ENCODE assay signal across 8 mouse cellular contexts in genomic region chr3:103020943-103021638, GRCm38 (mm10). TPM values are rescaled to one million over a fixed set of nuclear protein-coding genes. Genes with fewer than 3 reads are reported as not detected.
DNase-seq lines count a peak whose midpoint lies in the region; ATAC-seq and TF ChIP-seq lines count a peak whose summit lies in the region.

No protein-coding gene starts in this region.

- peaks cover 11 to 37% of the 10 kb centered on the region in 2 experiments; a peak in 3 of 4 replicates for H3K4me1 ChIP-seq in CH12.LX (ENCODE audit: control insufficient read depth in 1 of 2, insufficient read depth in 2 of 2)
- H3K4me1 ChIP-seq in forebrain, embryonic 10.5 days = peaks cover 15% of the 10 kb centered on the region
- H3K4me1 ChIP-seq in heart, embryonic 14.5 days (ENCODE audit: control insufficient read depth in 2 of 2, insufficient read depth in 2 of 2, low read length in 2 of 2) = peaks cover 2 to 6% of the 10 kb centered on the region in 2 experiments; a peak in 3 of 4 replicates
- H3K4me1 ChIP-seq in liver, embryonic 12.5 days = peaks cover 52% of the 10 kb centered on the region
- H3K4me1 ChIP-seq in stomach, embryonic 15.5 days = no peaks in the 10 kb centered on the region

- DNase-seq in CH12.LX (ENCODE audit: extremely low read depth) = peak; percentile 87
- peak; percentile 72 for DNase-seq in c-Kit-positive CD71-negative TER-119-negative erythroid progenitor cells, embryonic 14.5 days (ENCODE audit: low read depth)
- DNase-seq in forebrain, embryonic 10.5 days (ENCODE audit: extremely low spot score, low spot score) = peak; percentile 93
- peak; percentile 94 for DNase-seq in kidney, postnatal 10 days
- peak; percentile 92 for DNase-seq in naive thymus-derived CD4-positive, alpha-beta T cell, adult 2 months (ENCODE audit: low read depth)

- peak; percentile 92 for ATAC-seq in heart, embryonic 14.5 days (ENCODE audit: insufficient number of reproducible peaks, insufficient read depth, low FRiP score, low read depth)
- peak; percentile 88 for ATAC-seq in liver, embryonic 12.5 days
- ATAC-seq in stomach, embryonic 15.5 days (ENCODE audit: insufficient read depth, low FRiP score, low read depth) = peak; percentile 90

- under 1% methylated on average over 35 of the region's 37 CpGs for WGBS in forebrain, embryonic 10.5 days
- 1% methylated on average over 30 of the region's 37 CpGs for WGBS in heart, embryonic 14.5 days
- under 1% methylated on average over 35 of the region's 37 CpGs for WGBS in liver, embryonic 12.5 days (ENCODE audit: insufficient replicate concordance)
- under 1% methylated on average over 36 of the region's 37 CpGs for WGBS in stomach, embryonic 15.5 days

- no peaks in the 10 kb centered on the region for H3K27me3 ChIP-seq in CH12.LX (replicated peaks)
- no peaks in the 10 kb centered on the region for H3K27me3 ChIP-seq in forebrain, embryonic 10.5 days (ENCODE audit: poor library complexity, severe bottlenecking)
- H3K27me3 ChIP-seq in heart, embryonic 14.5 days (ENCODE audit: control insufficient read depth, insufficient read depth, low read length) = no peaks in the 10 kb centered on the region
- H3K27me3 ChIP-seq in liver, embryonic 12.5 days (replicated peaks) = no peaks in the 10 kb centered on the region
- no peaks in the 10 kb centered on the region for H3K27me3 ChIP-seq in stomach, embryonic 15.5 days (replicated peaks)

- no peak for TF ChIP-seq CTCF in CH12.LX (conservative IDR thresholded peaks at IDR 0.05 in 1 of 2, IDR thresholded peaks at IDR 0.05 in 1 of 2; ENCODE audit: low read depth in 2 of 2, low read length in 2 of 2)

- H3K4me2 ChIP-seq in CH12.LX (ENCODE audit: insufficient read depth, low read depth, poor library complexity, severe bottlenecking) = peak overlapping the region; percentile 95; the same call in 1 of the 2 replicates
- H3K4me2 ChIP-seq in heart, embryonic 14.5 days (ENCODE audit: low read length) = peak overlapping the region; percentile 87
- peak overlapping the region; percentile 89 for H3K4me2 ChIP-seq in liver, embryonic 12.5 days
- H3K4me2 ChIP-seq in stomach, embryonic 15.5 days = peak overlapping the region; percentile 61

- no peak for TF ChIP-seq RAD21 in CH12.LX (IDR thresholded peaks at IDR 0.05; ENCODE audit: low read depth, low read length)

- dilution Hi-C loops in CH12.LX (cut with MboI; ENCODE audit: extremely low pct_ligation_motif_present, extremely low pct_unique_long_range_greater_than_20kb, low sequenced_read_pairs) = no loop called here

- H3K79me2 ChIP-seq in CH12.LX (replicated peaks; ENCODE audit: control insufficient read depth, extremely low read depth, insufficient read depth, poor library complexity, severe bottlenecking) = peaks cover 51% of the 10 kb centered on the region

- no peak for TF ChIP-seq POLR2A in CH12.LX (IDR thresholded peaks at IDR 0.05; ENCODE audit: low read depth, low read length)

- in situ Hi-C loops in CH12.LX (cut with MboI; ENCODE audit: low pct_ligation_motif_present, low pct_unique_long_range_greater_than_20kb, low sequenced_read_pairs) = no loop called here

- peak overlapping the region; percentile 97 for H3K9ac ChIP-seq in CH12.LX (ENCODE audit: insufficient read depth, low read depth)
- H3K9ac ChIP-seq in heart, embryonic 14.5 days (ENCODE audit: low read length) = peak overlapping the region; percentile 100
- peak overlapping the region; percentile 96 for H3K9ac ChIP-seq in liver, embryonic 12.5 days
- peak overlapping the region; percentile 99 for H3K9ac ChIP-seq in stomach, embryonic 15.5 days

- no peaks in the 10 kb centered on the region for H3K9me3 ChIP-seq in CH12.LX (replicated peaks; ENCODE audit: low read length)
- no peaks in the 10 kb centered on the region for H3K9me3 ChIP-seq in forebrain, embryonic 10.5 days
- no peaks in the 10 kb centered on the region for H3K9me3 ChIP-seq in heart, embryonic 14.5 days (ENCODE audit: control insufficient read depth, low read length)
- no peaks in the 10 kb centered on the region for H3K9me3 ChIP-seq in liver, embryonic 12.5 days (replicated peaks)
- no peaks in the 10 kb centered on the region for H3K9me3 ChIP-seq in stomach, embryonic 15.5 days

- peaks cover 0 to 14% of the 10 kb centered on the region in 2 experiments for H3K36me3 ChIP-seq in CH12.LX (replicated peaks in 1 of 2; ENCODE audit: control insufficient read depth in 1 of 2, insufficient read depth in 1 of 2, low read length in 1 of 2)
- peaks cover 19% of the 10 kb centered on the region for H3K36me3 ChIP-seq in forebrain, embryonic 10.5 days (replicated peaks)
- H3K36me3 ChIP-seq in heart, embryonic 14.5 days (ENCODE audit: control insufficient read depth, insufficient read depth, low read length) = no peaks in the 10 kb centered on the region
- H3K36me3 ChIP-seq in liver, embryonic 12.5 days = 0 out of 2 replicates have a peak, but pooled peaks cover 9% of the 10 kb centered on the region
- H3K36me3 ChIP-seq in stomach, embryonic 15.5 days = no peaks in the 10 kb centered on the region

- no peak for TF ChIP-seq EP300 in CH12.LX (IDR thresholded peaks at IDR 0.05; ENCODE audit: low read length)

- peak overlapping the region; percentile 85 for H3K27ac ChIP-seq in CH12.LX (ENCODE audit: insufficient read depth, low read depth)
- H3K27ac ChIP-seq in forebrain, embryonic 10.5 days = peak overlapping the region; percentile 100
- peak overlapping the region; percentile 92 to 97 for H3K27ac ChIP-seq in heart, embryonic 14.5 days (replicated peaks in 1 of 2; ENCODE audit: control insufficient read depth in 1 of 2, insufficient read depth in 1 of 2, low read depth in 2 of 2, low read length in 2 of 2)
- peak overlapping the region; percentile 91 for H3K27ac ChIP-seq in liver, embryonic 12.5 days
- peak overlapping the region; percentile 98 for H3K27ac ChIP-seq in stomach, embryonic 15.5 days

- H3K4me3 ChIP-seq in CH12.LX (replicated peaks in 1 of 3; ENCODE audit: low read depth in 2 of 3, low read length in 2 of 3, poor library complexity in 1 of 3) = peak overlapping the region; percentile 90 to 99 (median 93)
- H3K4me3 ChIP-seq in forebrain, embryonic 10.5 days = peak overlapping the region; percentile 94
- H3K4me3 ChIP-seq in heart, embryonic 14.5 days (ENCODE audit: control insufficient read depth in 1 of 2, insufficient read depth in 1 of 2, low read depth in 1 of 2, low read length in 2 of 2) = peak overlapping the region; percentile 83 to 95
- peak overlapping the region; percentile 96 for H3K4me3 ChIP-seq in liver, embryonic 12.5 days
- peak overlapping the region; percentile 99 for H3K4me3 ChIP-seq in stomach, embryonic 15.5 days (replicated peaks)

TF ChIP-seq in CH12.LX, 34 proteins besides CTCF, POLR2A, EP300 and RAD21 (continues in another document):
- no peak for TF ChIP-seq TCF12 (IDR thresholded peaks at IDR 0.05; ENCODE audit: low read depth, low read length)
- TF ChIP-seq IRF4 (IDR thresholded peaks at IDR 0.05; ENCODE audit: low read depth, low read length) = peak; percentile 62
- TF ChIP-seq MXI1 (IDR thresholded peaks at IDR 0.05; ENCODE audit: low read depth, low read length) = peak; percentile 69

RNA-seq across cellular contexts. Expression of gene Csde1, which starts 0.9 kb away (rescaled TPM):
- total RNA-seq in CH12.LX (2012; rRNA removed) (196 and 213 TPM in 2 replicates), CH12.LX (2014; rRNA removed) (249 and 280 TPM in 2 replicates)
- 194 and 210 TPM in 2 replicates for polyA plus RNA-seq in CH12.LX (2012; ENCODE audit: insufficient read length, low read depth)
- polyA plus RNA-seq in forebrain, embryonic 10.5 days (2016; fragmentation: Nextera tagmentation; extraction: Ambion mirVana) = 433 and 473 TPM in 2 replicates
- 349 and 364 TPM in 2 replicates for polyA plus RNA-seq in heart, embryonic 14.5 days (2014; fragmentation: Nextera tagmentation; extraction: Ambion mirVana)
- polyA plus RNA-seq in liver, embryonic 12.5 days (2016; fragmentation: Nextera tagmentation; extraction: Ambion mirVana) = 179 and 183 TPM in 2 replicates
- polyA plus RNA-seq in stomach, embryonic 15.5 days (2015; fragmentation: Nextera tagmentation; extraction: Ambion mirVana) = 291 and 302 TPM in 2 replicates

RNA-seq across cellular contexts. Expression of gene Sike1, which starts 25.6 kb away (rescaled TPM):
- total RNA-seq in CH12.LX (2012; rRNA removed) = 15.3 and 20.9 TPM in 2 replicates
- 28.2 and 39.2 TPM in 2 replicates for total RNA-seq in CH12.LX (2014; rRNA removed)
- polyA plus RNA-seq in CH12.LX (2012; ENCODE audit: insufficient read length, low read depth) = 31.6 and 38.4 TPM in 2 replicates
- polyA plus RNA-seq in forebrain, embryonic 10.5 days (2016; fragmentation: Nextera tagmentation; extraction: Ambion mirVana) = 68.2 and 78.0 TPM in 2 replicates
- polyA plus RNA-seq in heart, embryonic 14.5 days (2014; fragmentation: Nextera tagmentation; extraction: Ambion mirVana) = 80.6 and 92.6 TPM in 2 replicates
- 21.5 and 21.6 TPM in 2 replicates for polyA plus RNA-seq in liver, embryonic 12.5 days (2016; fragmentation: Nextera tagmentation; extraction: Ambion mirVana)
- 50.6 and 56.0 TPM in 2 replicates for polyA plus RNA-seq in stomach, embryonic 15.5 days (2015; fragmentation: Nextera tagmentation; extraction: Ambion mirVana)

RNA-seq across cellular contexts. Expression of gene Nras, which starts 37.0 kb away (rescaled TPM):
- total RNA-seq in CH12.LX (2012; rRNA removed) (49.7 and 52.5 TPM in 2 replicates), CH12.LX (2014; rRNA removed) (47.7 and 48.2 TPM in 2 replicates)
- 69.1 and 79.3 TPM in 2 replicates for polyA plus RNA-seq in CH12.LX (2012; ENCODE audit: insufficient read length, low read depth)
- 162 and 163 TPM in 2 replicates for polyA plus RNA-seq in forebrain, embryonic 10.5 days (2016; fragmentation: Nextera tagmentation; extraction: Ambion mirVana)
- polyA plus RNA-seq in heart, embryonic 14.5 days (2014; fragmentation: Nextera tagmentation; extraction: Ambion mirVana) = 88.5 and 97.6 TPM in 2 replicates
- 59.4 and 61.5 TPM in 2 replicates for polyA plus RNA-seq in liver, embryonic 12.5 days (2016; fragmentation: Nextera tagmentation; extraction: Ambion mirVana)
- polyA plus RNA-seq in stomach, embryonic 15.5 days (2015; fragmentation: Nextera tagmentation; extraction: Ambion mirVana) = 79.8 and 84.2 TPM in 2 replicates

RNA-seq across cellular contexts. Expression of gene Ampd1, which starts 52.7 kb away (rescaled TPM):
- total RNA-seq in CH12.LX (2012; rRNA removed) = not detected in 2 replicates
- not detected in 2 replicates for total RNA-seq in CH12.LX (2014; rRNA removed)
- polyA plus RNA-seq in CH12.LX (2012; ENCODE audit: insufficient read length, low read depth) = 0.19 and 0.38 TPM in 2 replicates
- polyA plus RNA-seq in forebrain, embryonic 10.5 days (2016; fragmentation: Nextera tagmentation; extraction: Ambion mirVana) = not detected in 2 replicates
- polyA plus RNA-seq in heart, embryonic 14.5 days (2014; fragmentation: Nextera tagmentation; extraction: Ambion mirVana) = 0.09 and 0.30 TPM in 2 replicates
- 0.12 and 0.13 TPM in 2 replicates for polyA plus RNA-seq in liver, embryonic 12.5 days (2016; fragmentation: Nextera tagmentation; extraction: Ambion mirVana)
- 0.44 TPM in 1 of 2 replicates, not detected in the other for polyA plus RNA-seq in stomach, embryonic 15.5 days (2015; fragmentation: Nextera tagmentation; extraction: Ambion mirVana)

RNA-seq across cellular contexts. Expression of gene Nr1h5, which starts 57.2 kb away (rescaled TPM):
- total RNA-seq in CH12.LX (2012; rRNA removed) = not detected in 2 replicates
- total RNA-seq in CH12.LX (2014; rRNA removed) = 0.08 TPM in 1 of 2 replicates, not detected in the other
- polyA plus RNA-seq in CH12.LX (2012; ENCODE audit: insufficient read length, low read depth) = 0.13 TPM in 1 of 2 replicates, not detected in the other
- 0.07 and 0.11 TPM in 2 replicates for polyA plus RNA-seq in forebrain, embryonic 10.5 days (2016; fragmentation: Nextera tagmentation; extraction: Ambion mirVana)
- polyA plus RNA-seq in heart, embryonic 14.5 days (2014; fragmentation: Nextera tagmentation; extraction: Ambion mirVana) = not detected in 2 replicates
- 10.3 and 10.4 TPM in 2 replicates for polyA plus RNA-seq in liver, embryonic 12.5 days (2016; fragmentation: Nextera tagmentation; extraction: Ambion mirVana)
- 0.13 and 0.37 TPM in 2 replicates for polyA plus RNA-seq in stomach, embryonic 15.5 days (2015; fragmentation: Nextera tagmentation; extraction: Ambion mirVana)

Comparison
In these comparisons a context has a peak if more than half of its experiments do, and no peak if none do; other contexts are left out.
1. Peak in every context shown above with its lines: DNase-seq, ATAC-seq, H3K4me3 ChIP-seq and H3K27ac ChIP-seq.